Mouse (Mus musculus): ENCODE results near the gene Arhgef12.

GRCm38 (mm10) chr9:43071176-43071575, 35.9 kb downstream of the Arhgef12 start:
- no peak for TF ChIP-seq CTCF (IDR thresholded peaks at IDR 0.05; ENCODE audit: extremely low read depth, insufficient read depth, low read length)
- TF ChIP-seq POLR2A (IDR thresholded peaks at IDR 0.05; ENCODE audit: extremely low read depth, insufficient read depth, low read length): no peak

Measured in cortical plate, adult 2 months (tissue).